Mouse (Mus musculus) hindbrain, embryonic 16.5 days (tissue): ENCODE results near the gene Tango6. TPM values are rescaled to one million over a fixed set of nuclear protein-coding genes. Genes with fewer than 3 reads are reported as not detected.

ENCODE experiments used
- ATAC-seq: fragments of 200-750 bp; cut with Nextera tagmentation; 2 replicates; pipeline ENCODE4 v1.8.0; 2017; ENCODE audit warnings: moderate TSS enrichment, moderate library complexity
- H3K27ac ChIP-seq: fragments of 300-500 bp; sonication (generic); 2 replicates; pipeline ENCODE4 v1.5.1; 2014; ENCODE audit warnings: low read depth, mild to moderate bottlenecking, control low read depth, low read length, moderate library complexity
- H3K27me3 ChIP-seq: fragments of 300-500 bp; sonication (generic); replicated peaks from 2 replicates; pipeline ENCODE4 v1.6.1; 2014; ENCODE audit warnings: low read length; ENCODE audit not compliant: control insufficient read depth, insufficient read depth
- H3K36me3 ChIP-seq: fragments of 300-500 bp; sonication (generic); 2 replicates; pipeline ENCODE4 v1.6.1; 2014; ENCODE audit warnings: mild to moderate bottlenecking, low read length, moderate library complexity, mixed read lengths; ENCODE audit not compliant: control insufficient read depth, insufficient read depth
- H3K4me1 ChIP-seq: fragments of 300-500 bp; sonication (generic); 2 replicates; pipeline ENCODE4 v1.6.1; 2014; ENCODE audit warnings: low read depth, low read length; ENCODE audit not compliant: control insufficient read depth, insufficient read depth
- H3K4me2 ChIP-seq: fragments of 300-500 bp; sonication (generic); 2 replicates; pipeline ENCODE4 v1.6.1; 2014; ENCODE audit warnings: mild to moderate bottlenecking, low read length, control low read depth, moderate library complexity
- H3K4me3 ChIP-seq: fragments of 300-500 bp; sonication (generic); 2 replicates; pipeline ENCODE4 v1.5.1; 2014; ENCODE audit warnings: mild to moderate bottlenecking, low read length, control low read depth, moderate library complexity
- H3K9ac ChIP-seq: fragments of 300-500 bp; sonication (generic); 2 replicates; pipeline ENCODE4 v1.6.1; 2014; ENCODE audit warnings: low read depth, mild to moderate bottlenecking, control low read depth, low read length, moderate library complexity
- H3K9me3 ChIP-seq: fragments of 300-500 bp; sonication (generic); 2 replicates; pipeline ENCODE4 v1.6.1; 2014; ENCODE audit warnings: mild to moderate bottlenecking, low read length, moderate library complexity; ENCODE audit not compliant: control insufficient read depth
- WGBS: fragments of 180-500 bp; shearing (Covaris S2); extraction: QIAGEN DNeasy Blood & Tissue Kit; methylation state at CpG from one replicate; pipeline ENCODE4 v1.1.7; 2014; 5-methylcytosine and 5-hydroxymethylcytosine counted together
- polyA plus RNA-seq: library from polyadenylated mRNA; unstranded; fragments of >200 nt; fragmentation: Nextera tagmentation; extraction: Ambion mirVana; gene quantifications from 2 replicates; pipeline ENCODE4 v1.2.1, GENCODE M21; 2015

Tango6 gene
- polyA plus RNA-seq, 1 experiment from 2014 or later, result 5.9 TPM

GRCm38 (mm10) chr8:106644957-106645356 lies 37.9 kb upstream of the Tango6 start:
- 82% methylated on average over 3 of the region's 3 CpGs for WGBS
- Histone ChIP-seq H3K36me3 (no peaks in the 10 kb centered on the region), H3K9ac (no peak overlapping the region), H3K4me1 (no peaks in the 10 kb centered on the region), H3K4me3 (no peak overlapping the region), H3K9me3 (no peaks in the 10 kb centered on the region), H3K27ac (no peak overlapping the region), H3K4me2 (no peak overlapping the region), H3K27me3 (no peaks in the 10 kb centered on the region)
- no peak for ATAC-seq

GRCm38 (mm10) chr8:106646153-106646552 lies 36.7 kb upstream of the Tango6 start:
- no peaks in the 10 kb centered on the region for H3K36me3 ChIP-seq
- no peaks in the 10 kb centered on the region for H3K9me3 ChIP-seq
- H3K27ac ChIP-seq, result no peak overlapping the region
- no peak for ATAC-seq
- H3K4me3 ChIP-seq, result no peak overlapping the region
- H3K4me1 ChIP-seq, result no peaks in the 10 kb centered on the region
- H3K9ac ChIP-seq, result no peak overlapping the region
- H3K27me3 ChIP-seq, result no peaks in the 10 kb centered on the region
- WGBS, result 93% methylated on average over 2 of the region's 2 CpGs
- no peak overlapping the region for H3K4me2 ChIP-seq

GRCm38 (mm10) chr8:106646731-106647130 lies 36.1 kb upstream of the Tango6 start:
- 91% methylated on average over 5 of the region's 5 CpGs for WGBS
- no peaks in the 10 kb centered on the region for H3K36me3 ChIP-seq

GRCm38 (mm10) chr8:106647387-106647786 lies 35.5 kb upstream of the Tango6 start:
- no peaks in the 10 kb centered on the region for H3K9me3 ChIP-seq
- WGBS, result 38% methylated on average over 2 of the region's 2 CpGs
- no peak for ATAC-seq
- no peak overlapping the region for H3K27ac ChIP-seq
- no peaks in the 10 kb centered on the region for H3K36me3 ChIP-seq
- no peak overlapping the region for H3K4me2 ChIP-seq
- no peaks in the 10 kb centered on the region for H3K27me3 ChIP-seq
- H3K4me1 ChIP-seq, result no peaks in the 10 kb centered on the region
- no peak overlapping the region for H3K4me3 ChIP-seq
- no peak overlapping the region for H3K9ac ChIP-seq

More at GRCm38 (mm10) chr8:106646731-106647130, 36.1 kb upstream of the Tango6 start:
- Histone ChIP-seq H3K27me3 (no peaks in the 10 kb centered on the region), H3K9me3 (no peaks in the 10 kb centered on the region), H3K4me3 (no peak overlapping the region), H3K4me2 (no peak overlapping the region), H3K27ac (no peak overlapping the region), H3K4me1 (no peaks in the 10 kb centered on the region), H3K9ac (no peak overlapping the region)
- ATAC-seq, result no peak

GRCm38 (mm10) chr8:106648421-106648820 lies 34.4 kb upstream of the Tango6 start:
- Histone ChIP-seq H3K9me3 (no peaks in the 10 kb centered on the region), H3K36me3 (no peaks in the 10 kb centered on the region), H3K9ac (no peak overlapping the region), H3K27me3 (no peaks in the 10 kb centered on the region), H3K4me1 (no peaks in the 10 kb centered on the region), H3K4me2 (no peak overlapping the region), H3K4me3 (no peak overlapping the region), H3K27ac (no peak overlapping the region)
- WGBS, result 93% methylated on average over 8 of the region's 8 CpGs
- no peak for ATAC-seq

- Histone ChIP-seq H3K27me3 (no peaks in the 10 kb centered on the region), H3K9me3 (no peaks in the 10 kb centered on the region), H3K27ac (no peak overlapping the region), H3K36me3 (no peaks in the 10 kb centered on the region), H3K4me2 (no peak overlapping the region), H3K4me1 (no peaks in the 10 kb centered on the region), H3K4me3 (no peak overlapping the region), H3K9ac (no peak overlapping the region)
- ATAC-seq, result no peak
- 88% methylated on average over 3 of the region's 3 CpGs for WGBS
These were observed 30.9 kb upstream of the Tango6 start for GRCm38 (mm10) chr8:106651994-106652393.

- Histone ChIP-seq H3K9me3 (no peaks in the 10 kb centered on the region), H3K4me1 (no peaks in the 10 kb centered on the region), H3K4me3 (no peak overlapping the region), H3K36me3 (no peaks in the 10 kb centered on the region), H3K27me3 (no peaks in the 10 kb centered on the region), H3K4me2 (no peak overlapping the region), H3K27ac (no peak overlapping the region), H3K9ac (no peak overlapping the region)
- ATAC-seq, result no peak
These were observed 26.8 kb upstream of the Tango6 start for GRCm38 (mm10) chr8:106656046-106656445.

GRCm38 (mm10) chr8:106672786-106673185 lies 10.1 kb upstream of the Tango6 start:
- no peak overlapping the region for H3K4me3 ChIP-seq
- 52% methylated on average over 2 of the region's 2 CpGs for WGBS
- H3K36me3 ChIP-seq, result no peaks in the 10 kb centered on the region
- no peaks in the 10 kb centered on the region for H3K4me1 ChIP-seq
- H3K27me3 ChIP-seq, result no peaks in the 10 kb centered on the region
- no peak overlapping the region for H3K4me2 ChIP-seq
- H3K9me3 ChIP-seq, result no peaks in the 10 kb centered on the region
- H3K27ac ChIP-seq, result no peak overlapping the region
- H3K9ac ChIP-seq, result no peak overlapping the region
- no peak for ATAC-seq

GRCm38 (mm10) chr8:106674318-106674717 lies 8.6 kb upstream of the Tango6 start:
- no peak overlapping the region for H3K4me3 ChIP-seq
- no peaks in the 10 kb centered on the region for H3K4me1 ChIP-seq
- H3K36me3 ChIP-seq, result no peaks in the 10 kb centered on the region
- H3K4me2 ChIP-seq, result no peak overlapping the region
- H3K9ac ChIP-seq, result no peak overlapping the region
- H3K27ac ChIP-seq, result no peak overlapping the region
- over 99% methylated on average over 15 of the region's 15 CpGs for WGBS
- no peaks in the 10 kb centered on the region for H3K27me3 ChIP-seq
- no peak for ATAC-seq
- no peaks in the 10 kb centered on the region for H3K9me3 ChIP-seq

- no peaks in the 10 kb centered on the region for H3K4me1 ChIP-seq
- no peak overlapping the region for H3K4me2 ChIP-seq
- H3K36me3 ChIP-seq, result no peaks in the 10 kb centered on the region
- ATAC-seq, result no peak
- no peaks in the 10 kb centered on the region for H3K9me3 ChIP-seq
- no peak overlapping the region for H3K9ac ChIP-seq
- no peak overlapping the region for H3K27ac ChIP-seq
- no peak overlapping the region for H3K4me3 ChIP-seq
- no peaks in the 10 kb centered on the region for H3K27me3 ChIP-seq
- WGBS, result 69% methylated on average over 8 of the region's 8 CpGs
These were observed 8.0 kb upstream of the Tango6 start for GRCm38 (mm10) chr8:106674894-106675293.
